Mouse (Mus musculus) hematopoietic stem cell, adult 5-6 weeks (primary cell): ENCODE data around the gene Syngr4. TPM values are rescaled to one million over a fixed set of nuclear protein-coding genes. Genes with fewer than 3 reads are reported as not detected.
"Not testable (repeated sequence)": the region's sequence is repeated elsewhere in the genome, so short reads cannot be mapped to it uniquely, and the experiment has no call there.

ENCODE experiments used
- ATAC-seq, 2 experiments: fragments of 125-278 bp in 1 of 2; replicated peaks in 1 of 2; 2 replicates each; pipeline ENCODE4 v1.8.0; 2016 to 2017; ENCODE audit warnings: inconsistent platforms in 2 of 2, mild to moderate bottlenecking in 2 of 2, moderate number of reproducible peaks in 2 of 2, low read depth in 1 of 2, moderate TSS enrichment in 1 of 2; ENCODE audit not compliant: low FRiP score in 2 of 2, poor library complexity in 2 of 2, severe bottlenecking in 2 of 2, insufficient read depth in 1 of 2, low TSS enrichment in 1 of 2
- total RNA-seq: library from RNA; stranded (forward); fragments of 172-1452, 232-1000 nt; gene quantifications from 2 replicates; pipeline ENCODE4 v1.2.3, GENCODE M21; 2017

The Syngr4 gene
- total RNA-seq, 1 experiment from 2014 or later: not detected

- ATAC-seq: no peak
Observed at GRCm38 (mm10) chr7:45917926-45918325, 21.4 kb upstream of the Syngr4 start.

GRCm38 (mm10) chr7:45917004-45917704, 20.6 kb upstream of the Syngr4 start:
- no peak for ATAC-seq

- ATAC-seq: peak; percentile 77 to 79
Observed at GRCm38 (mm10) chr7:45916056-45917003, 19.8 kb upstream of the Syngr4 start.

- no peak for ATAC-seq
Observed at GRCm38 (mm10) chr7:45915011-45915410, 18.5 kb upstream of the Syngr4 start.

GRCm38 (mm10) chr7:45914067-45914466, 17.6 kb upstream of the Syngr4 start:
- no peak for ATAC-seq

GRCm38 (mm10) chr7:45909145-45909544, 12.6 kb upstream of the Syngr4 start:
- no peak for ATAC-seq

GRCm38 (mm10) chr7:45908384-45908783, 11.9 kb upstream of the Syngr4 start:
- no peak for ATAC-seq

- no peak for ATAC-seq
Observed at GRCm38 (mm10) chr7:45906622-45907021, 10.1 kb upstream of the Syngr4 start.

- ATAC-seq: no peak
Observed at GRCm38 (mm10) chr7:45902481-45903002, 6.0 kb upstream of the Syngr4 start.

- 0 out of 4 replicates have a peak, but pooled peaks of 1 of the 2 experiments have one; percentile 40 for ATAC-seq
Observed at GRCm38 (mm10) chr7:45901562-45901961, 5.0 kb upstream of the Syngr4 start.

- not testable (repeated sequence) for ATAC-seq
Observed at GRCm38 (mm10) chr7:45898125-45898524, 1.6 kb upstream of the Syngr4 start.

GRCm38 (mm10) chr7:45897258-45897757, 794 bp upstream of the Syngr4 start:
- ATAC-seq: peak; percentile 37 to 50

GRCm38 (mm10) chr7:45895931-45896516, 490 bp downstream of the Syngr4 start:
- ATAC-seq: no peak

GRCm38 (mm10) chr7:45892651-45893050, 3.9 kb downstream of the Syngr4 start:
- no peak for ATAC-seq

GRCm38 (mm10) chr7:45887246-45887645, 9.3 kb downstream of the Syngr4 start:
- peak; percentile 37 to 73; a peak in 2 of 4 replicates for ATAC-seq

GRCm38 (mm10) chr7:45881011-45881410, 15.5 kb downstream of the Syngr4 start:
- ATAC-seq: no peak

- no peak for ATAC-seq
Observed at GRCm38 (mm10) chr7:45880531-45880930, 16.0 kb downstream of the Syngr4 start.
